Mouse (Mus musculus) spleen, adult 2 months (tissue): ENCODE measurements around the gene Map4k4. TPM values are rescaled to one million over a fixed set of nuclear protein-coding genes. Genes with fewer than 3 reads are reported as not detected.
A peak's percentile ranks its signal among the peaks of the same experiment; 100 is the strongest.

Source experiments
- DNase-seq, 2 experiments: peaks; one replicate each; pipeline versions ENCODE4 v3.0.0 to v3.0.0-alpha.2; 2012 to 2021; ENCODE audit warnings: low spot score in 2 of 2, low read depth in 1 of 2
- H3K27ac ChIP-seq: fragments of 200-500 bp; 2 replicates; pipeline ENCODE4 v1.5.1; 2012; ENCODE audit warnings: low read length, inconsistent platforms; ENCODE audit not compliant: insufficient read depth
- H3K27me3 ChIP-seq: fragments of 200-500 bp; 2 replicates; pipeline ENCODE4 v1.6.1; 2012; ENCODE audit warnings: mild to moderate bottlenecking, moderate library complexity, low read length, inconsistent platforms; ENCODE audit not compliant: control insufficient read depth, insufficient read depth
- H3K36me3 ChIP-seq: fragments of 200-500 bp; 2 replicates; pipeline ENCODE4 v1.6.1; 2012; ENCODE audit warnings: mild to moderate bottlenecking, low read length, inconsistent platforms; ENCODE audit not compliant: control insufficient read depth, insufficient read depth
- H3K4me1 ChIP-seq: fragments of 200-500 bp; 2 replicates; pipeline ENCODE4 v1.6.1; 2011; ENCODE audit warnings: inconsistent platforms; ENCODE audit not compliant: control insufficient read depth, insufficient read depth, insufficient read length
- H3K4me3 ChIP-seq: fragments of 200-500 bp; 2 replicates; pipeline ENCODE4 v1.5.1; 2011; ENCODE audit warnings: mild to moderate bottlenecking, inconsistent platforms; ENCODE audit not compliant: insufficient read depth, insufficient read length; ENCODE audit errors: extremely low read depth
- CTCF ChIP-seq: fragments of 200-500 bp; IDR thresholded peaks from 2 replicates; pipeline ENCODE4 v1.5.1; 2011; ENCODE audit warnings: mild to moderate bottlenecking, inconsistent platforms; ENCODE audit not compliant: insufficient read depth, insufficient read length, insufficient replicate concordance; ENCODE audit errors: extremely low read depth
- POLR2A ChIP-seq: fragments of 200-500 bp; IDR thresholded peaks from 2 replicates; pipeline ENCODE4 v1.6.1; 2011; ENCODE audit warnings: low read depth, low read length, inconsistent platforms
- WGBS: fragments of 180-500 bp; shearing (Covaris S2); methylation state at CpG from one replicate; pipeline ENCODE4 v1.1.7; 2018; 5-methylcytosine and 5-hydroxymethylcytosine counted together
- polyA plus RNA-seq: library from polyadenylated mRNA; depleted of rRNA; stranded (reverse); fragments of >200 nt; gene quantifications from 2 replicates; pipeline ENCODE4 v1.2.3, GENCODE M21; 2012

Gene Map4k4
- polyA plus RNA-seq, 1 experiment = 54.3 TPM

DNA sequence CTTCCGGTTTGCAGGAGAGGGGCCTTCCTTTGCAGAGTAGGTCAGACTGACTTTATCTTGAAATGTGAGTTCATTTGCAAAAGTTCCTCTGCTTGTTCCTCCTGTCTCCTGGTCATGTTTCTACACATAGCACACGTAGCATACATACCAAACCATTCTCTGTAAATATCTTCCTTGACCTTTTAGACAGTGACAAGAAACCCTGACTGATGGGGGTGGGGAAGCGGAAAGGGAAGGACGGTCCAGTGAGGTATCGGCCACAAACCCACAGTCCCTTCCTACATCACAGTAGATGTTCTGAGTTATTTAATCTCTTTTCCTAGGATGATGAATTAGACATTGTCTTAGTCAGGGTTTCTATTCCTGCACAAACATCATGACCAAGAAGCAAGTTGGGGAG lies 145.9 kb downstream of the Map4k4 start:
- Histone ChIP-seq H3K36me3 (no peaks in the 10 kb centered on the region), H3K4me1 (peaks cover 13% of the 10 kb centered on the region; the same call in 1 of the 2 replicates), H3K27ac (no peak overlapping the region), H3K27me3 (no peaks in the 10 kb centered on the region), H3K4me3 (no peak overlapping the region)
- TF ChIP-seq POLR2A (no peak), CTCF (no peak)
- 46% methylated on average over 5 of the region's 5 CpGs for WGBS
- DNase-seq = no peak

- Histone ChIP-seq H3K27me3 (no peaks in the 10 kb centered on the region), H3K4me3 (no peak overlapping the region), H3K4me1 (peaks cover 6% of the 10 kb centered on the region; the same call in 1 of the 2 replicates), H3K27ac (no peak overlapping the region), H3K36me3 (no peaks in the 10 kb centered on the region)
- peak in 1 of 2 experiments; percentile 15 for DNase-seq
- 38% methylated on average over 6 of the region's 6 CpGs for WGBS
- TF ChIP-seq POLR2A = no peak
- no peak for TF ChIP-seq CTCF
These were observed 150.4 kb downstream of the Map4k4 start for GRCm38 (mm10) chr1:40051157-40051556.

DNA sequence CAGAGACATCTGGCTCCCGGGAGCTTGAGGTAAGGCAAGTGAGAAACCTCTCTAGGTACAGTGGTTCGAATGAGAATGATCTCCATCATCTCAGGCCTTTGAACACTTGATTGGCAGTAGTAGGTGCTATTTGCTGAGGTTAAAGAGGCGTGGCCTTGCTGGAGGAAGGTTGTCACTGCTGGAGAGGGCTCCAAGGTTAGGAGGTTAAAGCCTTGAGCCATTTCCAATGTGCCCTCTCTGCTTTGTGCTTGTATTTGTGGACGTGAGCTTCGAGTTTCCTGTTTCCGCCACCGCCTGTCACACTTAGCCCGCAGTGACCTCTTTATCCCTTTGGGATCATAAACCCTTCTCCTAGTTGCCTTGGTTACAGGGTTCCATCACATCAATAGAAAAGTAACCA lies 151.4 kb downstream of the Map4k4 start:
- no peak overlapping the region for H3K4me3 ChIP-seq
- H3K4me1 ChIP-seq = peaks cover 6% of the 10 kb centered on the region; the same call in 1 of the 2 replicates
- no peak for TF ChIP-seq CTCF
- TF ChIP-seq POLR2A = no peak
- no peak for DNase-seq
- no peak overlapping the region for H3K27ac ChIP-seq
- no peaks in the 10 kb centered on the region for H3K27me3 ChIP-seq
- no peaks in the 10 kb centered on the region for H3K36me3 ChIP-seq
- WGBS = 73% methylated on average over 8 of the region's 8 CpGs

DNA sequence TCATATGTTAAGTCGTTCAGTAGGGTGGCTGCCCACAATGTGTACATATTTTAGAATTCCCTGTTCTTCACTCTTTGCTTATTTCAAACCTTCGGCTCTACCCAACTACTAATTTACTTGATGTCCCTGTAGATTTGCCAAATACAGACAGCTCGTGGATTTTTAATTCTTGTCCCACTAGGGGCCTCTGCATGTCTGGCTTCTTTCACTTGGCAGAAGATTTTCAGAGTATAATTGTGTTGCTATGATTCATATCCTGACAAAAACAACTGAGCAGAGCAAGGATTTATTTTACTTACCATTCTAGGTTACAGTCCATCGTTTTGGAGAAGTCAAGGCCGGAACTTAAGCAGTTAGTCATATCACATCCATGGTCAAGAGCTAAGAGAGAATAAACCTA lies 152.4 kb downstream of the Map4k4 start:
- H3K27ac ChIP-seq = no peak overlapping the region
- TF ChIP-seq POLR2A = no peak
- no peak for TF ChIP-seq CTCF
- H3K27me3 ChIP-seq = no peaks in the 10 kb centered on the region
- H3K4me3 ChIP-seq = no peak overlapping the region
- H3K4me1 ChIP-seq = peaks cover 6% of the 10 kb centered on the region; the same call in 1 of the 2 replicates
- 87% methylated on average over 5 of the region's 5 CpGs for WGBS
- no peak for DNase-seq
- H3K36me3 ChIP-seq = no peaks in the 10 kb centered on the region

DNA sequence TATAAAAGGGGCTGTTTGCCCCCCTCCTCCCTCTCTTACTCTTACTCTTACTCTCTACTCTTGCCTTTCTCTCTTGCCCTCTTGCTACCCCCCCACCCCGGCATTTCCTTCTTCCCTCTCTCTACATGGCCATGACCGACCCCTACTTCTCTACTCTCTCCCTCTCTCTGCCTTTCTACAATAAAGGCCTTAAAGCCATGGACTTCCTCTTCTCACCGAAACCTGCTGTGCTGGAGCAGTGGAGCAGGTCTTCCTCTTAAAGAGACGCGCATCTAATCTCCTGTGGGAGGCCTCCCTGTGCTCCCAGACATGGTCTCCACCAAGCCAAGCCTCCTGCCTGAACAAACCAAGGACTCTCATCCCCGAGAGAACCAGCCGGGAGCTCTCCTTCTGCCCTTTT lies 154.3 kb downstream of the Map4k4 start:
- WGBS = 30% methylated on average over 7 of the region's 7 CpGs
- Histone ChIP-seq H3K36me3 (no peaks in the 10 kb centered on the region), H3K4me1 (peaks cover 10% of the 10 kb centered on the region; the same call in 1 of the 2 replicates), H3K4me3 (no peak overlapping the region), H3K27me3 (no peaks in the 10 kb centered on the region), H3K27ac (no peak overlapping the region)
- TF ChIP-seq CTCF = no peak
- TF ChIP-seq POLR2A = no peak
- DNase-seq = peak in 1 of 2 experiments; percentile 12

GRCm38 (mm10) chr1:40055963-40056362 lies 155.2 kb downstream of the Map4k4 start:
- no peak overlapping the region for H3K27ac ChIP-seq

GRCm38 (mm10) chr1:40057351-40057750 lies 156.6 kb downstream of the Map4k4 start:
- WGBS = 83% methylated on average over 5 of the region's 5 CpGs
- Histone ChIP-seq H3K27me3 (no peaks in the 10 kb centered on the region), H3K4me3 (no peak overlapping the region), H3K27ac (no peak overlapping the region), H3K36me3 (no peaks in the 10 kb centered on the region), H3K4me1 (peaks cover 7% of the 10 kb centered on the region; the same call in 1 of the 2 replicates)
- TF ChIP-seq CTCF = no peak
- TF ChIP-seq POLR2A = no peak
- no peak for DNase-seq

More at GRCm38 (mm10) chr1:40055963-40056362, 155.2 kb downstream of the Map4k4 start:
- no peak for DNase-seq
- Histone ChIP-seq H3K27me3 (no peaks in the 10 kb centered on the region), H3K36me3 (no peaks in the 10 kb centered on the region), H3K4me1 (peaks cover 10% of the 10 kb centered on the region; the same call in 1 of the 2 replicates), H3K4me3 (no peak overlapping the region)
- 83% methylated on average over 5 of the region's 5 CpGs for WGBS
- TF ChIP-seq CTCF (no peak), POLR2A (no peak)
